Mouse (Mus musculus) kidney, adult 2 months (tissue): ENCODE results near the gene Mcat. TPM values are rescaled to one million over a fixed set of nuclear protein-coding genes. Genes with fewer than 3 reads are reported as not detected.

Source experiments
- DNase-seq: peaks from one replicate; pipeline ENCODE4 v3.0.0; 2021
- H3K27ac ChIP-seq: fragments of 200-500 bp; 2 replicates; pipeline ENCODE4 v1.5.1; 2012; ENCODE audit warnings: low read depth, low read length, control low read depth, inconsistent platforms; ENCODE audit not compliant: insufficient read depth
- H3K27me3 ChIP-seq: fragments of 200-500 bp; replicated peaks from 2 replicates; pipeline ENCODE4 v1.6.1; 2012; ENCODE audit warnings: mild to moderate bottlenecking, moderate library complexity, low read length, inconsistent platforms; ENCODE audit not compliant: control insufficient read depth, insufficient read depth
- H3K36me3 ChIP-seq: fragments of 200-500 bp; 2 replicates; pipeline ENCODE4 v1.6.1; 2012; ENCODE audit warnings: mild to moderate bottlenecking, moderate library complexity, low read length, inconsistent platforms; ENCODE audit not compliant: control insufficient read depth, insufficient read depth
- H3K4me1 ChIP-seq: fragments of 200-500 bp; 2 replicates; pipeline ENCODE4 v1.6.1; 2011; ENCODE audit warnings: low read length; ENCODE audit not compliant: control insufficient read depth, insufficient read depth
- H3K4me3 ChIP-seq: fragments of 200-500 bp; 2 replicates; pipeline ENCODE4 v1.5.1; 2011; ENCODE audit warnings: mild to moderate bottlenecking, low read depth, low read length, control low read depth; ENCODE audit not compliant: insufficient read depth
- CTCF ChIP-seq: fragments of 200-500 bp; conservative IDR thresholded peaks from 2 replicates; pipeline ENCODE4 v1.5.1; 2011; ENCODE audit warnings: low read depth, mild to moderate bottlenecking, control low read depth, low read length, moderate library complexity, mixed read lengths; ENCODE audit not compliant: insufficient read depth, insufficient read length
- POLR2A ChIP-seq: fragments of 200-500 bp; IDR thresholded peaks from one replicate; pipeline ENCODE4 v1.6.1; 2011; ENCODE audit warnings: low read depth, low read length, control low read depth
- WGBS: fragments of 180-500 bp; shearing (Covaris S2); methylation state at CpG from one replicate; pipeline ENCODE4 v1.1.7; 2018; 5-methylcytosine and 5-hydroxymethylcytosine counted together
- polyA plus RNA-seq: library from polyadenylated mRNA; depleted of rRNA; stranded (reverse); fragments of >200 nt; gene quantifications from 2 replicates; pipeline ENCODE4 v1.2.3, GENCODE M21; 2012

The Mcat gene
- polyA plus RNA-seq, 1 experiment = 31.8 TPM

DNA sequence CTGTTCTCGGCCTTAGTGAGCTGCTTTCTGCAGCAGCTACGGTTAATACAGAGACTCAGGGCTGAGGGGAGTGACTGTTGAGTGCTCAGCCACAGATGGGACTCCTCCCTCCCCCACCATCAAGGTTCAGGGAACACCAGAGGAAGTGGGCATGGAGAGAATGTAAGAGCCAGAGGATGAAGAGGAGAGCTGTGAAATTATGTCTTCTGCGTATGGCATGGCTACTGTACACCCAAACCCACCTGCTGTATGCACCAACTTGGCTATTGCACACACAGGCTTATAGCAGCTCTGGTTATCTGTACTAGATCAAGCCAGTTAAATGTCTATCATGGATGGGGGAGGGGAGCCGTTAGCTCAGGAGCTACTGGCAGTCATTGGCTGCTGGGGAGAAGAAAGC is 37.6 kb upstream of the Mcat start:
- no peaks in the 10 kb centered on the region for H3K36me3 ChIP-seq
- 68% methylated on average over 4 of the region's 4 CpGs for WGBS
- no peak overlapping the region for H3K4me3 ChIP-seq
- no peak for DNase-seq
- H3K27ac ChIP-seq = no peak overlapping the region
- no peaks in the 10 kb centered on the region for H3K27me3 ChIP-seq
- TF ChIP-seq CTCF (no peak), POLR2A (no peak)
- H3K4me1 ChIP-seq = no peaks in the 10 kb centered on the region

DNA sequence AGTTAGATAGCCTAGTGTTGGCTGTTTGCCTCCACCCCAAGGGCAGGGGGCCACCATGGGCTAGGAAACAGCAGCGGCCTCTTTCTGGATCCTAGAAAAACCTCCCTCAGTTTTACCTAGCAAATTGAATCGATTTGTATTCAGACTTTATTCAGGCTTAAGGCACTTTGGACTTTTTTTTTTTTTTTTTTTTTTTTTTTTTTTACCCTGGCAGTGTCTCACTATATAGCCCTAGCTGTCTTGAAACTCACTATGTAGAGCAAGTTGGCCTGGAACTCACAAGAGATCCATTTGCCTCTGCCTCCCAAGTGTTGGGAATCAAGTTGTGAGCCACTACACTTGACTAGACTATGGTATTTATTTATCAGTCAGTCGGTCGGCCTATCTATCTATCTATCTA is 33.2 kb upstream of the Mcat start:
- H3K36me3 ChIP-seq = no peaks in the 10 kb centered on the region
- no peak overlapping the region for H3K4me3 ChIP-seq
- no peaks in the 10 kb centered on the region for H3K27me3 ChIP-seq
- no peak for TF ChIP-seq CTCF
- no peak for TF ChIP-seq POLR2A
- H3K4me1 ChIP-seq = peaks cover 5% of the 10 kb centered on the region; the same call in 1 of the 2 replicates
- WGBS = 87% methylated on average over 4 of the region's 4 CpGs
- no peak overlapping the region for H3K27ac ChIP-seq
- no peak for DNase-seq

GRCm38 (mm10) chr15:83595364-83595711 is 31.8 kb upstream of the Mcat start:
- Histone ChIP-seq H3K4me1 (peaks cover 9% of the 10 kb centered on the region; the same call in 1 of the 2 replicates), H3K36me3 (no peaks in the 10 kb centered on the region), H3K4me3 (peak overlapping the region; percentile 35; the same call in 1 of the 2 replicates), H3K27ac (no peak overlapping the region), H3K27me3 (no peaks in the 10 kb centered on the region)
- no peak for DNase-seq
- WGBS = 28% methylated on average over 7 of the region's 7 CpGs
- no peak for TF ChIP-seq CTCF
- no peak for TF ChIP-seq POLR2A

GRCm38 (mm10) chr15:83594513-83595363 is 31.2 kb upstream of the Mcat start, which contains the start of gene Ttll12:
Gene Ttll12, minus strand, starts transcription at chr15:83595157.
- Histone ChIP-seq H3K4me1 (peaks cover 9% of the 10 kb centered on the region; the same call in 1 of the 2 replicates), H3K36me3 (no peaks in the 10 kb centered on the region), H3K27ac (0 out of 2 replicates have a peak within 1 kb of the TSS, but pooled peaks have one; percentile 14), H3K4me3 (peak within 1 kb of the TSS; percentile 92), H3K27me3 (no peaks in the 10 kb centered on the region)
- TF ChIP-seq POLR2A (peak; percentile 54), CTCF (no peak)
- under 1% methylated on average over 68 of the region's 68 CpGs for WGBS
- peak; percentile 97 for DNase-seq

GRCm38 (mm10) chr15:83593702-83594512 is 30.3 kb upstream of the Mcat start:
- no peaks in the 10 kb centered on the region for H3K36me3 ChIP-seq
- H3K27me3 ChIP-seq = no peaks in the 10 kb centered on the region
- H3K4me3 ChIP-seq = peak overlapping the region; percentile 92
- DNase-seq = no peak
- TF ChIP-seq CTCF = no peak
- no peak for TF ChIP-seq POLR2A
- H3K27ac ChIP-seq = no peak overlapping the region
- H3K4me1 ChIP-seq = peaks cover 9% of the 10 kb centered on the region; the same call in 1 of the 2 replicates
- 24% methylated on average over 19 of the region's 19 CpGs for WGBS

DNA sequence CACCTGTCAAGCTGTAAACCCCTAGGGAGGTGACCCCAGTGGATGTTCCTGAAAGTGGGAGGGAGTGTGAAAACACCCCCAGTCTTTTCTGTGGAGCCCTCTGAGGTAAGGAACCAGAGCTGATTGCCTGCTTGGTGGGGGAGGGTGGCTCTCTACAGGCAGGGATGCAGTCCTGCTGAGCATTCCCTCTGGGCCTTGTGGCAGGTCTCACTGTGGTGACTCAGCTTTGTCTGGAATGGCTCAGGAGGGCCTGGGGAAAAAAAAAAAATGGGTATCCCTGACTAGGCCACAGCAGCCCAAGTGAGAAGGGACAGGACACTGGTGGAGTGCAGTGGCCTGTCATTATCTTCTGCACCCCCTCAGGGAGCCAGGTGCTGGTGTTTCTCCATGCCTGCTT is 29.6 kb upstream of the Mcat start:
- no peaks in the 10 kb centered on the region for H3K27me3 ChIP-seq
- no peak for DNase-seq
- H3K4me1 ChIP-seq = peaks cover 9% of the 10 kb centered on the region; the same call in 1 of the 2 replicates
- no peak overlapping the region for H3K27ac ChIP-seq
- TF ChIP-seq POLR2A (no peak), CTCF (no peak)
- H3K4me3 ChIP-seq = no peak overlapping the region
- no peaks in the 10 kb centered on the region for H3K36me3 ChIP-seq

GRCm38 (mm10) chr15:83592260-83593188 is 28.9 kb upstream of the Mcat start:
- Histone ChIP-seq H3K27me3 (no peaks in the 10 kb centered on the region), H3K4me3 (no peak overlapping the region), H3K27ac (no peak overlapping the region), H3K4me1 (peaks cover 9% of the 10 kb centered on the region; the same call in 1 of the 2 replicates), H3K36me3 (no peaks in the 10 kb centered on the region)
- 82% methylated on average over 8 of the region's 8 CpGs for WGBS
- TF ChIP-seq POLR2A = no peak
- no peak for TF ChIP-seq CTCF
- no peak for DNase-seq
